Mouse (Mus musculus) urinary bladder, adult 2 months (tissue): ENCODE measurements around the gene Bfsp2. TPM values are rescaled to one million over a fixed set of nuclear protein-coding genes. Genes with fewer than 3 reads are reported as not detected.

Experiments
- DNase-seq: peaks from one replicate; pipeline ENCODE4 v3.0.0; 2022; ENCODE audit warnings: low spot score
- polyA plus RNA-seq: library from polyadenylated mRNA; depleted of rRNA; stranded (reverse); fragments of >200 nt; gene quantifications from 2 replicates; pipeline ENCODE4 v1.2.3, GENCODE M21; 2012; rRNA removed

Gene Bfsp2
- polyA plus RNA-seq, 1 experiment = 0.11 TPM

DNA sequence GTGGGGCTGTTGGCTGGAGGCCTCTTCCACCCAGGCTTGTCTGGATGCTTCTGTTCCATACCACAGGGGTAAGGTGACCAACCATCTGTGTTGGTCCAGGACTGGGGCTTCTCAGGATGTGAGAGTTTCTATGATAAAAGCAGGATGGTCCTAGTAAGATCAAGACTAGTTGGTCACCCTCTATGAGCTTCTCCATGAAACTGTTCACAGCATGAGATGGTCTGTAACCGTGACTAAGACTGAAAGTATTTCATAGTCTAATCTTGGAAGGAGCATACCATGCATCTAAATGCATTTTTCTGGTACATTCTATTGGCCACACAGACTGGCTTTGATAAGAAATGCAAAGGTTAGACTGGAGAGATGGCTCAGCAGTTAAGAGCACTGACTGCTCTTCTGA lies 96.6 kb downstream of the Bfsp2 start:
- no peak for DNase-seq

DNA sequence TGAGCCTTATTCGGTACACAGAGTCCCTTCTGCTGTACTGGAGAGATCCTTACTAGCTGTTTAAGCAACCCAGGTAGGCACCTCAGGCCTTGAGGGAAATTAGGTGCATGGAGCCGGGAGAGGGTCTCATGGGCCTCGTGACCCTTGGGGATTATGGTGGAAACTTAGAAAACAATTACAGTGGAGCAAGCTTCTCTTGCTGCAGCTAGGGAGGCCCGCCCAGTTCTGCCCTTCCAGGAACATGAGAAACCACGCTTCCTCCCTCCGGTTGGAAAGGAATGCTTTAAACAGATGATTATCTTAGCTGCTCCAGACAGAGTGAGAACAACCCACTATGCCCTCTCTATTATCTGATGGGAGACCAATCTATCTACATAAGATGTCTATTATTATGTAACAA lies 97.2 kb downstream of the Bfsp2 start:
- DNase-seq = no peak

DNA sequence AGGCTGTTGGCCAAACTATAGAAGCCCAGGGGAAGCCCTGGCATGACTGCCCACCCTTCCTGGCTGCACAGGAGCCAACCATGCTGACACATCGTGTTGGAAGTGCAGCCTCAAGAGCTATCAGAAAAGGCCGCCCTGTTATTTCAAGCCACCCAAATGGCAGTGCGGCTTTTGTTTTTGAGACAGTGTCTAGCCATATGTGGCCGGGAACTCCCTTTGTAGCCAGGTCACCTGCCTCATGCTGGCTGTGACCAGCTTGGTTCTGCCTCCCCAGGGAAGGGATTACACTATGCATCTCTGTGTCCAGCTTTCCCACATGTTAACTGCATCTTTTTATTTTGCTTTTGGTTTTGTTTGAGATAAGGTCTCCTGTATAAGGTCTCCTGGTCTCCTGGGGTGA lies 99.7 kb downstream of the Bfsp2 start:
- DNase-seq = no peak

DNA sequence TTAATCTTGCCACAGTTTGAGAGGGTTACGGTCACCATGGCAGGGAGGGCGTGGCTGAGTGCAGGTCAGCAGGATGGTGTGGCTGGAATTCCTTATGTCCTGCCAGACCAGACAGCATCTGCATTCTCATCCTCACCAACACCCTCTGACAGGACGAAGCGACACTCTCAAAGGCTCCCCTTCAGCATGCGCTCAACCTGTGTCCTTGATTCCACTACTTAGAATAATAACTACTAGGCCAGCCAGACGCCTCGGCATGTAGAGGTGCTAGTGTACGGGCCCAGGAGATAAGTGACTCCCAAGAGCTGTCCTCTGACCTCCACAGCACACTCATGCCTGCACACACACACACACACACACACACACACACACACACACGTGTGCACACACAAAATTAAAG lies 101.0 kb downstream of the Bfsp2 start:
- DNase-seq = no peak

DNA sequence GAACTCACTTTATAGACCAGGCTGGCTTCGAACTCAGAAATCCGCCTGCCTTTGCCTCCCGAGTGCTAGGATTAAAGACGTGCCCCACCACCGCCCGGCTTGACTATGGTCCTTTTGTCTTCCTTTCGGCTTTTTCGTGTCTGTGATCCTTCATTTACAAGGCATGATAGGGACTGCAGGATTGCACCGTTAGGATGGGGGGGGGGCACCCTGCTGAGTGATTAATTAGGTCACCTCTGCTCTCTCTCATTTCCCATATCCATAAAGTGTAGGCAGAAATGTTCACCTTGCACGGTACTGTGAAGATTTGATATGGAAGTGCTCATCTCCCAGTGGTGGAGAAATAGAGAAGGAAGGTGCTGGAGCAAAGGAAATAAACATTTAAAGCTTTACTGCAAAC lies 101.5 kb downstream of the Bfsp2 start:
- DNase-seq = no peak

DNA sequence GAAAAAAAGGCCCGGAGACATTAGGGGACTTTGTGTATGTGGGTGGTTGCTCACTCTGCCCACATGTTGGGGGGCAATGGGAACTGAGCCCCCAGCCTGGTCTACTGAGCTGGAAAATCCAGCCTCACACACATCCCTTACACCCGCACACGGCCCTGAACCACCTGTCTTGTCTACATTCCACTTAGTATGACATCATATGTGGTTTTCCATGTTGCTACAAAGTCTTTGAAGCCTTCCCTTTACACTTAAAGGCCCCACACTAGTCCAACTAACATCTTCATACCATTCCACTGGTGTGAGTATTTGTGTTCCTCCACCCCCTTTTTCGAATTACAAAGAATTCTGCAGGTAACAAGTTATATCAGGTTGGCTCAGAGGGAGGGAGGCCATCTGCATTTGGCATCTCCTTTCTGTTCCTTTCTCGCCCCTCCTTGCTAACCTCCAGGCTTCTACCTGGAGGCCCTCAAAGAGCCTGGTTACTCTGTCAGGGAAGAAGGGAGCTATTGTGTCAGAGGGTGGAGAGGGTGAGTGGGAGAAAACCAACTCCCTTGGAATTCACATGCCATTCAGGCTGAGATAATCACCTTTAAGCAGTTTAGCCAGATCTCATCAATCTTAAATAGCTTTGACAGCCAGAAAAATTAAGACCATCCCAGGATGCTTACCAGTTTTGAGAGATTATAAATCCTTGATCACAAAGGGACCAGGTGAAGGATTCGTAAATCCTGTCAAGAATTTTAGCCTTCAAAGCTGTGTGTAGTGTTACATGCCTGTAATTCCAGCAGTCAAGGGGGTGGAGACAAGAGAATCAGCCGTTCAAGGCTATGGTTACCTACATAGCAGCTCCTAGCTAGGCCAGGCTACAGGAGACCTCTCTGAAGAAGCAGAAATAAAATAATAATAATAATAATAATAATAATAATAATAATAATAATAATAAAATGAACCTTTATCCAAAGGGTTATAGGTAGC lies 103.6 kb downstream of the Bfsp2 start:
- no peak for DNase-seq

Other genes with a start within 250 kb of the Bfsp2 start
- 329 and 368 TPM in 2 replicates for gene Trf, start 250.0 kb downstream of the Bfsp2 start, polyA plus RNA-seq
- gene 1300017J02Rik, start 175.3 kb downstream of the Bfsp2 start, polyA plus RNA-seq = 0.80 and 1.3 TPM in 2 replicates
- gene Topbp1, start 175.2 kb downstream of the Bfsp2 start, polyA plus RNA-seq = 19.3 and 20.9 TPM in 2 replicates
- 45.6 and 54.3 TPM in 2 replicates for gene Cdv3, start 114.6 kb downstream of the Bfsp2 start, polyA plus RNA-seq